Mouse (Mus musculus) neural tube, embryonic 10.5 days (tissue): ENCODE results near the gene Maco1.

Experiments
- DNase-seq: peaks from one replicate; pipeline ENCODE4 v3.0.0-alpha.2; 2017; ENCODE audit warnings: low spot score; ENCODE audit errors: extremely low spot score

Maco1 gene

GRCm38 (mm10) chr4:134753516-134754261 is 99.5 kb downstream of the Maco1 start:
- DNase-seq, result no peak

GRCm38 (mm10) chr4:134752911-134753426 is 100.2 kb downstream of the Maco1 start:
- DNase-seq, result no peak
